Mouse (Mus musculus) liver (tissue): ENCODE measurements at regions not wholly inside any gene's neighbourhood (a gene's known extent, or its start where the extent isn't known, plus 50 kb on each side); places are given as distances from the start of the nearest gene placed in this dataset.

Source experiments
- DNase-seq: peaks from one replicate; pipeline ENCODE4 v3.0.0-alpha.2; 2020; ENCODE audit warnings: mixed read lengths

DNA sequence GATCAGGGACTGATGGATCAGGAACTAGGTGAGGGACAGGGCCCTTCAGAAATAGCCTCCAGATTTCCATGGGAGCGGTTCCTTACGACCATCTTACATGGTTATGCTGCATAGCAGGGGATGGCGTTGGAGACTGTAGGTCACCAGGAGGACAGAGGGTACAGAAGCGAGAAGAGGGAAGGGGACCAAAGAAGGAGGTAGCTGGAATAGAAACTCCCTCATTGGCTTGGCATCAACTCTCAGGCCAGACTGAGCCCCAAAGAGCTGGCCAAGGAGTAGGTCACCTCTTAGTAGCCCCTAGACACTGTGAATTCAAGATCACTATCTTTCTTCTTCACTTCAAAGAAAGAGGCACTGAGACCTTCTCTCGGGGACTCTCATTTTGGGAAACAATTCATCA is 53.6 kb upstream of the Gata5 start:
- no peak for DNase-seq

DNA sequence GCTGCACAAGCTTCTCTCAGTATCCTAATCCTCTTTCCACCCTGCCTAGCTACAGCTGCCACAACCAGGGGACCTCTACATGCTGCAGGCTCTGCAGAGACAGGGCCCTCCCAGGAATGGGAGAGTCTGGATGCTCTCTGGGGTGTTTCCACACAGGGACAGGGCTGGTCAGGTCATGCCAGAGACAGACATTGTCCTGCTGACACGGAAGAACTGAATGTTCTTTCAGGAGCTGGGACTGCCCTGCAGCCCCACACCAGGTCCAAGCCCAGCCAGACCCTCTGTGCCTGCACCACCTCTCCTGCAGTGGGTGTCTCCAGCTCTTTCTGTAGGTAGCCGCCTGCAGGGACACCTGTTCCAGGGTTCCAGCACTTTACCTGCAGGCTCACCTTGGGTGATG is 52.8 kb upstream of the Gata5 start:
- no peak for DNase-seq

DNA sequence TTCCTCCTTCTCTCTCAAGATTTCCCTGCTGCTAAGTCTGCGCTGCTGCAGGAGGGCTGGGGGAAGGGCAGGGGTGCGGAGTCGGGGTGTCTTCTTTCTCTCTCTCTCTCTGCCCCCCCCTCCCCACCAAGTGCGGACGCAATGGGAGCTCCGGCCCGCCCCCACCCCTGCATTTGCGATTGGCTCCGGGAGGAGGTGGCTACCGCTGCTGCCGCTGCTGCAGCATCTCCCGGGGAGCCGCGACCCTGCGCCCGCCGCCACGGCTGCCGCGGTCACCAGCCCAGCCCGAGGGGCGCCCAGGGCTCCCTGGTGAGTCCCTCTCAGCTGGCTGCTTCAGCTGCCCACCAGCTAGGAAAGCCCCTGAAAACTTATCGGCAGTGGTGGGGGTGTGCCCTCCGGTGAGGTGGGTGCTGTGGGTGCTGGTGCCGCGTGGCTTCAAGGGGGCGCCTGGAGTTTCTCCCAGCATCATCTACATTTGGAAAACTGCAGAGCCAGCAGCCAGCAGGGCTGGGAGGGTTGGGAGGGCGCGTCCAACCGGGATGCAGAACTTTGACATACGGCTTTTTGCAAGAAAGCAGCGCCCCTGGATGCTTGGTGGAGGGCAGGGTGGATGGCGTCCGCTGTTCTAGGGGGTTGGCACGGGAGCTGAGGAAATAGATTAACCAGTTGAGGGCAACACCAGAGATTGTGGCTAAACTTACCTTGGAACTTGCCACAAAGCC is 51.6 kb upstream of the Gata5 start:
- peak; percentile 18 for DNase-seq

DNA sequence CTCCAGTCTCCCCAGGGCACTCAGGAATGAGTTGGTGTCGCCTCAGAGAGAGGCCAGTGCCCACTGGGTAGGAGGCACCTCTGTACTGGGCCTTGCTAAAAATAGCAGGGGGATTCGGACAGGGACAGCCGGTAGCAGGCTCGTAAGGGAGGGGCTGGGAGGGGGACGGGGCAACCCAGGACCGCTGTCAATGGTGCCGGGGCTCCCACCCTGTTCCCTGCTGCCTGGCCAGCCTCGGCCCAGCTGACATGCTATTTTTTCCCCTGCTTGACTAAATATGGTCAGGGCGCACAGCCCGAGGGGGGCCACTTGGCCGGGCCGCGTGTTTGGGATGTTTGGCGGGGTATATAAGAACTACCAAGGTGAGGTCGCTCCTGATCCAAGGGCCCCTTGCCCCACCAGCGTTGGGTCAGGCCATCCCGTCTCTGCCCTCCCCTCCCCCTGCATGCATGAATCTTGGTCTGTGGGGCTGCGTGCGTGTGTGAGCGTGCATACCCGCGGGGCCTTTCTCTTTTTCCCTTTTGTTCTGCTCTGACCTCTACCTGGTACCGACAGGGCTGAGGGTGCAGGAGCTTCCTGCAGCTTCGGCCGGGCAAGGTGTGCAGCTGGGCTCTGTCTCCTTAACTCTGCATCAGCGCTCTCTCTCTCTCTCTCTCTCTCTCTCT is 50.9 kb upstream of the Gata5 start:
- DNase-seq = peak; percentile 10
